Mouse (Mus musculus) CH12.LX (cell line): Measurements from ENCODE around the gene Sh3bgrl2. TPM values are rescaled to one million over a fixed set of nuclear protein-coding genes. Genes with fewer than 3 reads are reported as not detected.

Source experiments
- DNase-seq: peaks from one replicate; pipeline ENCODE4 v3.0.0-alpha.2; 2013; ENCODE audit errors: extremely low read depth
- H3K27ac ChIP-seq: 2 replicates; pipeline ENCODE4 v1.5.1; 2012; ENCODE audit warnings: low read depth, mild to moderate bottlenecking, control low read depth, moderate library complexity; ENCODE audit not compliant: insufficient read depth
- H3K27me3 ChIP-seq: replicated peaks from 2 replicates; pipeline ENCODE3; 2012; ENCODE audit warnings: inconsistent platforms
- H3K36me3 ChIP-seq, 2 experiments: replicated peaks in 1 of 2; 2 replicates each; pipeline versions ENCODE3 to v1.6.1; 2012; ENCODE audit warnings: inconsistent platforms in 1 of 2, low read length in 1 of 2, mild to moderate bottlenecking in 1 of 2, mixed read lengths in 1 of 2, moderate library complexity in 1 of 2; ENCODE audit not compliant: control insufficient read depth in 1 of 2, insufficient read depth in 1 of 2
- H3K4me1 ChIP-seq, 2 experiments: 2 replicates each; pipeline ENCODE4 v1.6.1; 2012; ENCODE audit warnings: inconsistent platforms in 1 of 2, moderate library complexity in 1 of 2; ENCODE audit not compliant: insufficient read depth in 2 of 2, control insufficient read depth in 1 of 2
- H3K4me2 ChIP-seq: 2 replicates; pipeline ENCODE4 v1.6.1; 2012; ENCODE audit warnings: low read depth, mild to moderate bottlenecking, control low read depth; ENCODE audit not compliant: poor library complexity, insufficient read depth, severe bottlenecking
- H3K4me3 ChIP-seq, 3 experiments: fragments of 150-350 bp in 1 of 3; sonication (generic) in 1 of 3; replicated peaks in 1 of 3; 2 replicates each; pipeline versions ENCODE3 to v1.5.1; 2011 to 2012; ENCODE audit warnings: low read depth in 2 of 3, low read length in 2 of 3, mild to moderate bottlenecking in 2 of 3, moderate library complexity in 2 of 3, control low read depth in 1 of 3, improper control_type of control experiment in 1 of 3, inconsistent platforms in 1 of 3, mixed read lengths in 1 of 3; ENCODE audit not compliant: poor library complexity in 1 of 3
- H3K79me2 ChIP-seq: replicated peaks from 2 replicates; pipeline ENCODE4 v1.6.1; 2012; ENCODE audit warnings: mild to moderate bottlenecking, moderate library complexity; ENCODE audit not compliant: control insufficient read depth, poor library complexity, insufficient read depth, severe bottlenecking; ENCODE audit errors: extremely low read depth
- H3K9ac ChIP-seq: 2 replicates; pipeline ENCODE4 v1.6.1; 2012; ENCODE audit warnings: low read depth, mild to moderate bottlenecking, control low read depth, moderate library complexity; ENCODE audit not compliant: insufficient read depth
- H3K9me3 ChIP-seq: replicated peaks from 2 replicates; pipeline ENCODE3; 2012; ENCODE audit warnings: low read length, inconsistent platforms, mixed read lengths
- CTCF ChIP-seq, 2 experiments: IDR thresholded peaks in 1 of 2; conservative IDR thresholded peaks in 1 of 2; 2 replicates each; pipeline ENCODE4 v1.5.1; 2011 to 2012; ENCODE audit warnings: low read depth in 2 of 2, low read length in 2 of 2, improper control_type of control experiment in 1 of 2, inconsistent platforms in 1 of 2, mild to moderate bottlenecking in 1 of 2, moderate library complexity in 1 of 2
- EP300 ChIP-seq: IDR thresholded peaks from 2 replicates; pipeline ENCODE4 v1.6.1; 2011; ENCODE audit warnings: low read length, improper control_type of control experiment
- ETS1 ChIP-seq: conservative IDR thresholded peaks from 2 replicates; pipeline ENCODE4 v1.6.1; 2012; ENCODE audit warnings: low read depth, mild to moderate bottlenecking, inconsistent platforms, low read length, improper control_type of control experiment, moderate library complexity
- GABPA ChIP-seq: IDR thresholded peaks from 2 replicates; pipeline ENCODE4 v1.6.1; 2012; ENCODE audit warnings: low read depth, low read length, improper control_type of control experiment, inconsistent platforms; ENCODE audit not compliant: insufficient replicate concordance
- HCFC1 ChIP-seq: IDR thresholded peaks from 2 replicates; pipeline ENCODE4 v1.6.1; 2012; ENCODE audit warnings: low read depth, mild to moderate bottlenecking, inconsistent platforms, low read length, improper control_type of control experiment
- IRF4 ChIP-seq: IDR thresholded peaks from 2 replicates; pipeline ENCODE4 v1.6.1; 2014; ENCODE audit warnings: low read depth, mild to moderate bottlenecking, inconsistent platforms, low read length, improper control_type of control experiment
- JUN ChIP-seq: IDR thresholded peaks from 2 replicates; pipeline ENCODE4 v1.6.1; 2011; ENCODE audit warnings: low read depth, mild to moderate bottlenecking, low read length, improper control_type of control experiment, moderate library complexity; ENCODE audit not compliant: insufficient read depth
- JUND ChIP-seq: conservative IDR thresholded peaks from 2 replicates; pipeline ENCODE4 v1.6.1; 2011; ENCODE audit warnings: low read depth, low read length, improper control_type of control experiment
- MAFK ChIP-seq: IDR thresholded peaks from 2 replicates; pipeline ENCODE4 v1.6.1; 2011; ENCODE audit warnings: low read length, improper control_type of control experiment; ENCODE audit not compliant: insufficient replicate concordance
- MEF2A ChIP-seq: IDR thresholded peaks from 2 replicates; pipeline ENCODE4 v1.6.1; 2014; ENCODE audit warnings: low read depth, mild to moderate bottlenecking, inconsistent platforms, low read length, improper control_type of control experiment, borderline replicate concordance
- MXI1 ChIP-seq: IDR thresholded peaks from 2 replicates; pipeline ENCODE4 v1.6.1; 2011; ENCODE audit warnings: mild to moderate bottlenecking, low read depth, low read length, improper control_type of control experiment
- NRF1 ChIP-seq: IDR thresholded peaks from 2 replicates; pipeline ENCODE4 v1.6.1; 2014; ENCODE audit warnings: low read depth, mild to moderate bottlenecking, inconsistent platforms, low read length, improper control_type of control experiment, moderate library complexity
- POLR2A ChIP-seq: IDR thresholded peaks from 2 replicates; pipeline ENCODE4 v1.6.1; 2011; ENCODE audit warnings: low read depth, mild to moderate bottlenecking, improper control_type of control experiment, low read length
- POLR2AphosphoS2 ChIP-seq: IDR thresholded peaks from 2 replicates; pipeline ENCODE4 v1.6.1; 2011; ENCODE audit warnings: low read depth, low read length, improper control_type of control experiment
- RAD21 ChIP-seq: IDR thresholded peaks from 2 replicates; pipeline ENCODE4 v1.6.1; 2011; ENCODE audit warnings: low read depth, mild to moderate bottlenecking, low read length, improper control_type of control experiment, moderate library complexity
- RCOR1 ChIP-seq: conservative IDR thresholded peaks from 2 replicates; pipeline ENCODE4 v1.6.1; 2012; ENCODE audit warnings: low read depth, mild to moderate bottlenecking, inconsistent platforms, low read length, improper control_type of control experiment
- USF1 ChIP-seq: IDR thresholded peaks from 2 replicates; pipeline ENCODE4 v1.6.1; 2014; ENCODE audit warnings: low read depth, mild to moderate bottlenecking, inconsistent platforms, low read length, improper control_type of control experiment
- USF2 ChIP-seq: conservative IDR thresholded peaks from 2 replicates; pipeline ENCODE4 v1.6.1; 2011; ENCODE audit warnings: low read depth, low read length, improper control_type of control experiment
- ZC3H11A ChIP-seq: IDR thresholded peaks from 2 replicates; pipeline ENCODE4 v1.6.1; 2012; ENCODE audit warnings: low read depth, mild to moderate bottlenecking, inconsistent platforms, low read length, improper control_type of control experiment
- ZNF384 ChIP-seq: IDR thresholded peaks from 2 replicates; pipeline ENCODE4 v1.6.1; 2012; ENCODE audit warnings: low read depth, low read length, improper control_type of control experiment, inconsistent platforms
- dilution Hi-C: fragments of 300-500 bp; cut with MboI; formaldehyde crosslinking; loops from 2 replicates; pipeline ENCODE4 v1.14.3; 2020; ENCODE audit warnings: low sequenced_read_pairs; ENCODE audit not compliant: extremely low pct_unique_long_range_greater_than_20kb, extremely low pct_ligation_motif_present
- in situ Hi-C: fragments of 300-500 bp; cut with MboI; formaldehyde crosslinking; loops from 3 replicates; pipeline ENCODE4 v1.14.3; 2019; ENCODE audit warnings: low sequenced_read_pairs, low pct_ligation_motif_present, low pct_unique_long_range_greater_than_20kb, mixed read lengths
- polyA plus RNA-seq: library from polyadenylated mRNA; unstranded; fragments of >175 nt; gene quantifications from 2 replicates; pipeline ENCODE4 v1.2.1, GENCODE M21; 2012; ENCODE audit warnings: low read depth; ENCODE audit not compliant: insufficient read length
- total RNA-seq, 2 experiments: library from RNA; depleted of rRNA; stranded (reverse); fragments of 300-350 nt in 1 of 2; fragments of >200 nt in 1 of 2; gene quantifications; 2 replicates each; pipeline ENCODE4 v1.2.3; 2012 to 2014

Gene Sh3bgrl2
- total and polyA plus RNA-seq, 3 experiments = 0.04 to 0.27 (median 0.11) TPM

DNA sequence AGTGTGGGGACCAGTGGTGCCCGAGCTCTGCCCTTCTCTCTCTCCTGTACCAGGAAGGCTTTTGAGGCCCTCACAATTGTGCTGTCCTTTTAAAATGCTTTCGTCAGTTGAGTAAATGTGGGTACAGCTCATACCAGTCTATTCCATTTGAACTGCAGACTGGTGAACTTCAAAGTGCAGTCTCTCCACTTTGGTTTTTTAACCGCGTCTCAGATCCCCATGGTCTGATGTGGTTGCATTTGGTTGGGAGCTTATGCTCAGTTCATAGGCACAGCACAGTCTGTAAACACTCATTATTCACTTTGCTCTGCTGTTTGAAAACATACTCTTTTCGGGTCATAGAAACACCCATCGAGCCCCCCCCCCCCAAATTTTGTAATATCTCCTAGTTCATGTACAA is 1.7 kb downstream of the Sh3bgrl2 start:
- Histone ChIP-seq H3K4me1 (peaks cover 0 to 17% of the 10 kb centered on the region in 2 experiments; a peak in 2 of 4 replicates), H3K36me3 (no peaks in the 10 kb centered on the region), H3K79me2 (no peaks in the 10 kb centered on the region)
- no peak for DNase-seq
- dilution Hi-C loops (no loop called here), in situ Hi-C loops (no loop called here)
- TF ChIP-seq EP300 = no peak
- TF ChIP-seq, all 38 proteins: peak for 0
- H3K27me3 ChIP-seq = no peaks in the 10 kb centered on the region
- H3K4me2 ChIP-seq = no peak overlapping the region
- no peak overlapping the region for H3K27ac ChIP-seq
- peaks cover 6% of the 10 kb centered on the region for H3K9me3 ChIP-seq
- no peak overlapping the region for H3K9ac ChIP-seq
- H3K4me3 ChIP-seq = no peak overlapping the region

DNA sequence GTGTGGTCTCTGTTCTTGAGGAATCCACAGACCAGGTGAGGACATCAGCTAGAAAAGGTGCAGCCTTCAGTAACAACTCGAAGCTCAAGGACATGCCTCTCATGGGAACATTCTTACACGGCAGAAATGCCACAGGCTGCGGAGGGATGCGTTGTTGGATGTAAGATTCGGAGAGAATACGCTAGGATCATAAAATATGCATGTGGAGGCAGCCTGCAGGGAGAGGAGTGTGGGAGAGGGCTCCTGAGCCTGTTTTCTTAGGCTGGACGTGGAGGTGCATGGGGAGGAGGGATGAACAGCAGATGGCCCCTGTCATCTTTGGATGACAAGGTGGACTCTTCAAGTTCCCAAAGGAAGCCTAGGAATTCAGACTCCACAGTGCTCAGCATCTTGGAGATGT is 3.0 kb downstream of the Sh3bgrl2 start:
- H3K27me3 ChIP-seq = no peaks in the 10 kb centered on the region
- no peak overlapping the region for H3K27ac ChIP-seq
- no peak for DNase-seq
- H3K9me3 ChIP-seq = peaks cover 6% of the 10 kb centered on the region
- H3K9ac ChIP-seq = no peak overlapping the region
- H3K36me3 ChIP-seq = no peaks in the 10 kb centered on the region
- H3K4me1 ChIP-seq = peaks cover 0 to 25% of the 10 kb centered on the region in 2 experiments; a peak in 2 of 4 replicates
- H3K4me3 ChIP-seq = no peak overlapping the region
- TF ChIP-seq MXI1 (no peak), HCFC1 (no peak), POLR2A (no peak), CTCF (conservative IDR thresholded peaks at IDR 0.05 in 1 of 2, IDR thresholded peaks at IDR 0.05 in 1 of 2; ENCODE audit: low read depth in 2 of 2, low read length in 2 of 2) (no peak), NRF1 (no peak), RAD21 (no peak), RCOR1 (no peak), POLR2AphosphoS2 (no peak), USF2 (no peak), USF1 (no peak), MEF2A (no peak), JUN (no peak), MAFK (no peak), JUND (no peak), ZC3H11A (no peak), ZNF384 (no peak), ETS1 (no peak), GABPA (no peak), IRF4 (no peak)
- in situ Hi-C loops (no loop called here), dilution Hi-C loops (no loop called here)
- no peak overlapping the region for H3K4me2 ChIP-seq
- no peaks in the 10 kb centered on the region for H3K79me2 ChIP-seq
